Mouse (Mus musculus): ENCODE data around the gene Taar9. TPM values are rescaled to one million over a fixed set of nuclear protein-coding genes. Genes with fewer than 3 reads are reported as not detected.
"Not testable (repeated sequence)": the region's sequence is repeated elsewhere in the genome, so short reads cannot be mapped to it uniquely, and the experiment has no call there.

Taar9 gene
- total RNA-seq (2022), result not detected

DNA sequence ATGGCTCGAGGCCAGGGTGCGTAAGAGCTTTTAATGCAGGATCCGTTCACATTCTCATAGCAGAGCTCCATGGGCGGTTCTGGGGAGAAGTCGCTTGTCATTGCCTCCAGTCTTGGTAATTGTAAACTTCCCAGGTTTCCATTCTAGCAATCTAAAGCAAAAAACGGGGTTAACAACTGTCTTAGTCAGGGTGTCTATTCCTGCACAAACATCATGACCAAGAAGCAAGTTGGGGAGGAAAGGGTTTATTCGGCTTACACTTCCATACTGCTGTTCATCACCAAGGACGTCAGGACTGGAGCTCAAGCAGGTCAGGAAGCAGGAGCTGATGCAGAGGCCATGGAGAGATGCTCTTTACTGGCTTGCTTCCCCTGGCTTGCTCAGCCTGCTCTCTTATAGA lies at the start of gene Taar9:
Gene Taar9, minus strand, starts transcription at position 101 of the 400 bp plus-strand sequence.
- not testable (repeated sequence) for DNase-seq (ENCODE audit: low spot score in 2 of 2)

DNA sequence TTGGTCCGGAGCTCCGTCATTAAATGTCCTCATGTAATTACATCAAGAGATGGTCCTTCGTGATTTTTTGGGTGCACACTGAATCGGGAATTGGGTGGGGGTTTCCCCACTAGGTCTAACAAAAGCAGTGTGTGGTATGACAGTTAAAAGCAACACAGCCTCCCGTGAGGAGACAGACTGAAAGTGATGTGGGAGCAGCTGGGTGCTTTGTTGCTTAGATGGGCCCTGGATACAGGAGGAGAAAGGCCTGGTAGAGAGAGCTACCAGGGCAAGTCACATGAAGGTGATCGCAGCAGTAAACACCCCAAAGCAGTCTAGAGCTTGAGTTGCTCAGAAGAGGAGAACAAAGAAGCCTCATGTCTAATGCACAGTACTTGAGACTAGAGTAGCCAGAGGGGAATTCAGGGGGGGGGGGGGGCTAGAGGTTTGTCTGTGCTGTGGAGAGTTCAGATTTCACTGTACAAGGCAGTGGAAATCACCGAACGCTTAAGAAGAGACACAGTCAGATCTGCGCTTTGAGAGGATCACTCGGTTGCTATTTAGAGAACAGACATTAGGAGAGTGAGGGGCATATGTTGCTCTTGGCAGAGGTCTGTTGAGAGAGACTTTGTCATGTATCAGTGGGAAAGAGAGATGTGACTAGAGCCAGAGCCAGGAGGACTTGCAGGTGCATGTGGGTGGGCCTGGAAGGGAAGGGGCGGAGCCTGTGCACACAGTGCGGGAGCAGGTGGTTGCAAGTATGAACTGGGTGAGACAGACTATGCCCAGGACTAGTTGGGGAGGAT lies 49.3 kb upstream of the Taar9 start:
- peak in 1 of 2 experiments; percentile 35 for DNase-seq (ENCODE audit: low spot score in 2 of 2)

DNA sequence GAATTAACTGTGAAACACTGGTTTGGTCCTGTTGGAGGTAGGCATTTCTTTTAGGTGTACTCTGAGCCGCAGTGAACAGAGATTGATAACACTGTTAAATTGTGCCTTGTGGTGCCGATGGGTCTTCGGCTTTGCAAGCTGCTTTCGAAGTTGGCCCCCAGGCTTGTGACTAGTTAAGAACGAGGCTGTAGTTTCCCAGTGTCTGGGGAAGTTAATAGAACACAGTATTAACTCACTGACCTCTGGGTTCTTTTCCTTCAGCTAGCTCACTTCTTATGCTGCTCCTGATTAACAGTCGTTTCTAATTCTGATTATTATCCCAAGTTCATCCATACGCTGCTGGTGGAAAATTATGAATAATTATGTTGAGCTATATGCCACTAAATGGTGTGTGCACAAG lies 40.8 kb upstream of the Taar9 start:
- DNase-seq (ENCODE audit: low spot score in 2 of 2), result no peak

DNA sequence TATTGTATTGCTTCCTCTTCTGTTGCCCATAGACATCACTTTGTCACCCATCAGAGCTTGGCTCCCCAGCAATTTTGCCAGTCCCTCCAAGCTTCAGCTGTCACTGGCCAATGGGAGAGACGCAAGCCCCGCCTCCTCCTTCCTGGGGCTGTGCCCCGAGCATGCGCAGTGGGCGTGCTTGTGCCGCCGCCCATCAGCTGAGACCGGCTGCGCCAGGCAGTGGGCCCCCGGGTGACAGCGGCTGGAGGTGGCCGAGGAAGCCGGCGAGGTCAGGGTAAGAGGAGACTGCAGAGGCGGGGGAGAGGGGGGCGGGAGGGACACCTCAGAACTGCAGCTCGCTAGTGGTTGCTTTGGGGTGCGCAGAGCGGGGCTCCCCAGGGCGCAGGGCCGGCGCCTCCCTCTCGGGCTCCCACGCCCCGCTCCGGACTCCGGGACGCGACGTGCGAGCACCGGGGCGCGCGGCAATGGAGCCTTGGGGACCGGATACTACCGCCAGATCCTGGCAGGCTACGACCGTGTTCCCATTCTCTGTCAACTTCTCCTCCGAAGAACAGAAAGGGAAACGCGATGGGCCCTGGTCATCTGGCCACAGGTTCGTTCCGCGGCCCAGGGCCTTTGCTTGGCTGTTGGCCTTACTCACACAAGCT lies 39.9 kb upstream of the Taar9 start, which contains the start of gene Stx7:
Gene Stx7, plus strand, starts transcription at position 168 of the 647 bp plus-strand sequence.
- peak; percentile 89 to 90 for DNase-seq (ENCODE audit: low spot score in 2 of 2)

- no peak for DNase-seq (ENCODE audit: low spot score in 2 of 2)
Measured at GRCm38 (mm10) chr10:24142735-24143134, 33.4 kb upstream of the Taar9 start.

- no peak for DNase-seq (ENCODE audit: low spot score in 2 of 2)
Measured at GRCm38 (mm10) chr10:24138623-24139261, 29.4 kb upstream of the Taar9 start.

DNA sequence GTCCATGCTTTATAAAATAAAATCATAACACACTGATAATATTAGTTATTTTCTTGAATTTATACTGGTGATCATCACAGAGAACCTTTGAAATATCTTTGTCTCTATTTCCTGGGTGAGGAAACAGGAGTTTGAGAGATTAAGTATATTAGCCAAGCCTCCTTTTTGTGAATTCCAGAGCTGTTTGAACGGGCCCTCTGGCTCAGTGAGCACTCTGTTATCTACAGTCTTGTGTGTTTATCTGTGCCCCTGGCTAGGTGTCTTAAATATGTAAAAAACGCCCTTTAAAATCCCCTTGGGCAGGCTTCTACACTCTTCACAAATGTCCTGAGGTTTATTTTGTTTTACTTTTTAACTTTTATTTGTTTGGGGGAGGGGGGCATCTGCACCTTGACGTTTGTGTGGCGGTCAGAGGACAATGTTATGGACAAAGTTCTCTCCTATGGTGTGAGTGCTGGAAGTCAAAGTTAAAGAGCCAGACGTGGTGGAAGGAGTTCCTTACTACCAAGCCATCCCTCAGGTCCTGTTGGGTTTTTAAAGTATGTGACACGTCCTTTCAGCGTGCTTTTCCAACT lies 24.8 kb upstream of the Taar9 start:
- DNase-seq (ENCODE audit: low spot score in 2 of 2), result no peak

- no peak for DNase-seq (ENCODE audit: low spot score in 2 of 2)
Measured at GRCm38 (mm10) chr10:24133132-24133531, 23.8 kb upstream of the Taar9 start.

DNA sequence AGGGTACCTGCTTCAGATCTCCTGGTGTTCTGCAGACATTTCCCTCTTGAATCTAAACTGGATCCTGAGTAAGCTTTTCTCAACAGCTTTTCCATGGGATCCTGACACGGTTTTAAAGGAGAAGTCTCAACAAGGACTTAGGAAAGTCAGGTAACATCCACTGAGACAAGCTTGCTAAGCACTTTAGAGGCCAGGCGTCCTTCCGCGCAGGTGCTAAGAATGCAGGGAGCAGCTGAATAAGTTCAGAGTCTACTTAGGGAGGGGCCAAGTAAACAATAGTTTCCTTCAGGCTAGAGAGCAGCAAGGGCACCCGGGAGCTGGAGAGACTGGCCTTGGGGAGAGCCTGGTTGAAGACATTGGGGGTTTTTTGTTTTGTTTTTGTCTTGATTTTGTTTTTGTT lies 22.9 kb upstream of the Taar9 start:
- no peak for DNase-seq (ENCODE audit: low spot score in 2 of 2)

GRCm38 (mm10) chr10:24131451-24132262 lies 22.3 kb upstream of the Taar9 start:
- DNase-seq (ENCODE audit: low spot score in 2 of 2), result peak; percentile 23 to 47

DNA sequence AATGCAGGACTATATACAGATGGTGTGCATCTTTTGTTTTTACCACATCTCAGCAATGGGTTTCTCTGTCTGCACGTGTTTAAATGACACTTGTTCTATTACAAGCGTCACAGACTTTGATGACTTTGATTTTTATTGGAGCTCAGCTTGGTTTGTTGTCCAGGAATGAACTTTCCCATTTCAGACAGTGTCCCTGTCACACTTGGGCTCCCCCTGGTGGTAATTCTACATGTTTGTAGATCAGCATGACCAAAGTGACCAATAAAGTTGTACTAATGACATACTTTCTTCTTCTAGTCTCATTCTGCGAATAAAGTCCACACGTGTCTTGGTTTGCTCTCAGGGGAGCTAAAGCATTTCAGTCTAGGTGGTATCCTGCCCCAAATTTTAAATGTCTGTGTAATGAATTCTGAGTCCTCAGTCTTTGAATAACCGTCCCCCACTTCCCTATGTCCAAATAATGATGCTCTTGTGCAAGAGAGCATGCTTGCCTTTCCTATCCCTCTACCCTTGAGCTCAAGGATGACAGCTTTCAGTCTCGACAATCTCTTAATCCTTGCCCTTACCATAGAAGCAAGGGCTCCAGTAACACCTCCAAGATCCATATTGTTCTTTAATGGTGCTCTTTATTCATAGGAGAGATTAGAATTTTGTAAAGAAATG lies 1.9 kb upstream of the Taar9 start:
- peak in 1 of 2 experiments; percentile 4 for DNase-seq (ENCODE audit: low spot score in 2 of 2)

- DNase-seq (ENCODE audit: low spot score in 2 of 2), result no peak
Measured at GRCm38 (mm10) chr10:24108236-24108635, 1.1 kb downstream of the Taar9 start.

GRCm38 (mm10) chr10:24107747-24108146 lies 1.6 kb downstream of the Taar9 start:
- DNase-seq (ENCODE audit: low spot score in 2 of 2), result no peak

DNA sequence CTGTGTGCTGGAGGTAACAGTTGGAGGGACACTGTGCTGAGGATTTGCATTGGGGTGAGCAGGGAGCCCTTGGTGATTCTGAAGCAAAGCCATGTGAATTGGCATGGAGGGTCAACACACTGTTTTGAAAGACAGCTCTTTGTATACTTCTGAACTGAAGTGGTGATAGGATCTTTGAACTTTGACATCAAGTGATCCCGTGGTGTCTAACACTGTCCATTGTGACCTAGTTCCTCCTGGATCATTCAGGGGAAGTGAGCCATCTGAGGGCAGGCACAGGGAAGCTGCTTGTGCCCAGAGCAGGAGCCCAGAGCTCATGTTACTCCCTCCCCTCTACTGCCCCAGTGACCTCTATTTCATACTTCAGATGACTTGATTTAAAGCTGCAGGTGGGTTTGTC lies 6.0 kb downstream of the Taar9 start:
- not testable (repeated sequence) for DNase-seq (ENCODE audit: low spot score in 2 of 2)

DNA sequence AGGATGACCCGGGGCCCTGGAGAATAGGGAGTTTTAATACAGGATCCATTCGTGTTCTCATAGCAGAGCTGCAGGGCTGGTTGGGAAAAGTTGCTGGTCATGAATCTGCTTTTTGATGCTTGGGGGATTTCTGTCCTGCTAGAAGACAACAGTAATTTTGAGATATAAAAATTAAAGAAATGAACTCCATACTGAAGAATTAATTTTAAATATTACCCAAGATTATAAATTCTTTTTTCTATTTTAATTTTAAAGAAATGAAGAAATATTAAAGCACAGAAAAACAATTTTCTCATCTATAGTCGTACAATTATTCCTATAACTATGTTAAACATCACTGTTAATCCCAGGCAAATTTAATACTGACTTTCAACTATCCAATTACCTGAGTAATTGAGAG lies 7.5 kb downstream of the Taar9 start, which contains the start of gene Taar8c:
Gene Taar8c, minus strand, starts transcription at position 101 of the 400 bp plus-strand sequence.
- DNase-seq (ENCODE audit: low spot score in 2 of 2), result not testable (repeated sequence)

DNA sequence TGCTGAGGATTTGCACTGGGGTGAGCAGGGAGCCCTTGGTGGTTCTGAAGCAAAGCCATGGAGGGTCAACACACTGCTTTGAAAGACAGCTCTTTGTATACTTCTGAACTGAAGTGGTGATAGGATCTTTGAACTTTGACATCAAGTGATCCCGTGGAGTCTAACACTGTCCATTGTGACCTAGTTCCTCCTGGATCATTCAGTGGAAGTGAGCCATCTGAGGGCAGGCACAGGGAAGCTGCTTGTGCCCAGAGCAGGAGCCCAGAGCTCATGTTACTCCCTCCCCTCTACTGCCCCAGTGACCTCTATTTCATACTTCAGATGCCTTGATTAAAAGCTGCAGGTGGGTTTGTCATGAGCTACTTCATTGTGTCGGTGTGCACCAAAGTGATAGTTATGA lies 12.3 kb downstream of the Taar9 start:
- DNase-seq (ENCODE audit: low spot score in 2 of 2), result not testable (repeated sequence)

GRCm38 (mm10) chr10:24092194-24092593 lies 17.1 kb downstream of the Taar9 start, which contains the start of gene Taar8b:
Gene Taar8b, minus strand, starts transcription at chr10:24092294.
- DNase-seq (ENCODE audit: low spot score in 2 of 2), result no peak

DNA sequence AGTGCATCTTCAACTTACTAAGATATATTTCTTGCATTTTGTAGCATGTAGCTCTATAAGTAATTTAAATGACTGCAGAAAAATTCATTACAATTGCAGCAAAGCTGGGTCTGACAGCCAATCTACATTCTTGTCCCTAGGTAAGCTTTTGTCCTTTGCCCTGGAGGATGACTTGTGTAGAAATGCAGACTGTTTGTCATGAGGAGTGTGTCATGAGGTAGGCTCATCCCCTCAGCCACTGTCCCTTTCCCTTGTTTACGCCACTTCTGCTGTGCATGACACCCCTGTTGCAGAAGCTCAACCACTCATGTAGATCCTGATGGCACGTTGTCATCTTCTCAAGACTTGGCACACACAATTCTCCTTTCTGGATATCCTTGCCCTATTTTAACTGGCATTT lies 22.2 kb downstream of the Taar9 start:
- no peak for DNase-seq (ENCODE audit: low spot score in 2 of 2)

DNA sequence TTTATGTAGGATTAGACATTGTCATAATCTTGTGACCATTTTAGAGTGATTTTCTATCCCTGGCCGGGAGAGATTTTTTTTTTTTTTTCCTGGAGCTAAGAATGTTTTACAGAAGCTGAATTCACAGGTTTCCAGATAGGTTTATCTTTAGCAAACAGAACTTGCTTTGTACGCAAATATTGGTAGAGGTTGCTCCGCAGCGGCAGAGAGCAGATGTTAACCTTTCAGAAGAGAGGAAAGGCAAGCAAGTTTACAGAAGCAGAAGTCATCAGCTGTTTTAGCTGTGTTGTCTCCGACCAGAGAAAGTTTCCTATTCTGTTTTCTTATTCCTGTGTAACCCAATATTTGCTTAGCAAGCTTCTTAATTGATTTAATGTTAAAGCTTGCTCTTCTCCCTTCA lies 22.8 kb downstream of the Taar9 start:
- no peak for DNase-seq (ENCODE audit: low spot score in 2 of 2)

DNA sequence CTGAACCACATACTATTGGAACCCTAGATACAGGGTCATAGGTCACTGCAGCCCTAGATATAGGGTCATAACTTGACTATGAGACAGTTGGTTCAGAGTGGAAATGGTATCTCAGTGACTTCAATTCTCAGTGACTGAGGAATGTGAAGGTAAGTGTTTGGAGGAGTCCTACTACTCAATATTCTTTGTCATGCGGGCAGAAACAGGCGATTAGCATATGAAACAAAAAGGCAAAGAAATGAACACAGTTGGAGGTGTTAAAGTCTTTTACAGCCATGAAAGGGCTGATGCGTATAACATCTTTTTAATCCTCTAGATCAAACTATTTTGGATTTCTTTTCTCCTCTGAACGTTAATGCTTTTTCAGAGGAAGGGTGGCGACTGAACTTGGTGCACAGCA lies 23.4 kb downstream of the Taar9 start:
- no peak for DNase-seq (ENCODE audit: low spot score in 2 of 2)

Data from layer of hippocampus, adult 8-10 months (tissue).